Mouse (Mus musculus): ENCODE results near the gene Dld. TPM values are rescaled to one million over a fixed set of nuclear protein-coding genes. Genes with fewer than 3 reads are reported as not detected.

Dld gene
- total RNA-seq, 2 experiments from 2014 or later = 106 to 108 TPM

GRCm38 (mm10) chr12:31374603-31375282 is 23.5 kb upstream of the Dld start:
- peak; percentile 68 to 74 for DNase-seq (ENCODE audit: low spot score in 2 of 2)
- no peak overlapping the region for H3K27ac ChIP-seq
- TF ChIP-seq CTCF (conservative IDR thresholded peaks at IDR 0.05) = peak; percentile 91
- peak overlapping the region; percentile 35; the same call in 1 of the 2 replicates for H3K4me3 ChIP-seq

- peak; percentile 27 for TF ChIP-seq CTCF (conservative IDR thresholded peaks at IDR 0.05)
- no peak for DNase-seq (ENCODE audit: low spot score in 2 of 2)
- no peak overlapping the region for H3K4me3 ChIP-seq
- H3K27ac ChIP-seq = no peak overlapping the region
Measured at GRCm38 (mm10) chr12:31369656-31370055, 18.4 kb upstream of the Dld start.

- Histone ChIP-seq H3K4me3 (no peak overlapping the region), H3K27ac (no peak overlapping the region)
- no peak for TF ChIP-seq CTCF (conservative IDR thresholded peaks at IDR 0.05)
- no peak for DNase-seq (ENCODE audit: low spot score in 2 of 2)
Measured at GRCm38 (mm10) chr12:31369118-31369517, 17.9 kb upstream of the Dld start.

GRCm38 (mm10) chr12:31367721-31368120 is 16.5 kb upstream of the Dld start:
- no peak for TF ChIP-seq CTCF (conservative IDR thresholded peaks at IDR 0.05)
- Histone ChIP-seq H3K27ac (no peak overlapping the region), H3K4me3 (no peak overlapping the region)
- DNase-seq (ENCODE audit: low spot score in 2 of 2) = no peak

- no peak for DNase-seq (ENCODE audit: low spot score in 2 of 2)
- no peak overlapping the region for H3K4me3 ChIP-seq
- H3K27ac ChIP-seq = no peak overlapping the region
- no peak for TF ChIP-seq CTCF (conservative IDR thresholded peaks at IDR 0.05)
Measured at GRCm38 (mm10) chr12:31366428-31366827, 15.2 kb upstream of the Dld start.

- DNase-seq (ENCODE audit: low spot score in 2 of 2) = no peak
- H3K27ac ChIP-seq = peak overlapping the region; percentile 91
- no peak for TF ChIP-seq CTCF (conservative IDR thresholded peaks at IDR 0.05)
- H3K4me3 ChIP-seq = peak overlapping the region; percentile 96
Measured at GRCm38 (mm10) chr12:31350191-31350943, 886 bp downstream of the Dld start.

- DNase-seq (ENCODE audit: low spot score in 2 of 2) = peak in 1 of 2 experiments; percentile 31
- no peak for TF ChIP-seq CTCF (conservative IDR thresholded peaks at IDR 0.05)
Measured at GRCm38 (mm10) chr12:31333261-31333660, 18.0 kb downstream of the Dld start.

GRCm38 (mm10) chr12:31327139-31327538 is 24.1 kb downstream of the Dld start:
- no peak for DNase-seq (ENCODE audit: low spot score in 2 of 2)
- TF ChIP-seq CTCF (conservative IDR thresholded peaks at IDR 0.05) = no peak
- Histone ChIP-seq H3K27ac (no peak overlapping the region), H3K4me3 (no peak overlapping the region)

More at GRCm38 (mm10) chr12:31333261-31333660, 18.0 kb downstream of the Dld start:
- Histone ChIP-seq H3K27ac (no peak overlapping the region; the same call in 1 of the 2 replicates), H3K4me3 (no peak overlapping the region)

- TF ChIP-seq CTCF (conservative IDR thresholded peaks at IDR 0.05) = no peak
- Histone ChIP-seq H3K27ac (no peak overlapping the region), H3K4me3 (no peak overlapping the region)
- no peak for DNase-seq (ENCODE audit: low spot score in 2 of 2)
Measured at GRCm38 (mm10) chr12:31323136-31323695, 28.0 kb downstream of the Dld start.

GRCm38 (mm10) chr12:31321532-31321931 is 29.7 kb downstream of the Dld start:
- no peak overlapping the region for H3K27ac ChIP-seq
- no peak overlapping the region for H3K4me3 ChIP-seq
- no peak for TF ChIP-seq CTCF (conservative IDR thresholded peaks at IDR 0.05)
- DNase-seq (ENCODE audit: low spot score in 2 of 2) = no peak

GRCm38 (mm10) chr12:31320817-31321216 is 30.4 kb downstream of the Dld start:
- H3K27ac ChIP-seq = no peak overlapping the region
- TF ChIP-seq CTCF (conservative IDR thresholded peaks at IDR 0.05) = no peak
- H3K4me3 ChIP-seq = no peak overlapping the region
- no peak for DNase-seq (ENCODE audit: low spot score in 2 of 2)

GRCm38 (mm10) chr12:31318409-31318963 is 32.8 kb downstream of the Dld start:
- no peak for TF ChIP-seq CTCF (conservative IDR thresholded peaks at IDR 0.05)
- Histone ChIP-seq H3K4me3 (no peak overlapping the region), H3K27ac (no peak overlapping the region)
- peak; percentile 38 to 40 for DNase-seq (ENCODE audit: low spot score in 2 of 2)
